Mouse (Mus musculus) heart, postnatal 0 days (tissue): Measurements from ENCODE around the gene Ankfn1.

Source experiments
- CTCF ChIP-seq: IDR thresholded peaks from 2 replicates; pipeline ENCODE4 v1.5.1; 2016; ENCODE audit warnings: antibody characterized with exemption, control low read depth, low read depth
- EP300 ChIP-seq: IDR thresholded peaks from 2 replicates; pipeline ENCODE4 v1.6.1; 2016; ENCODE audit warnings: antibody characterized with exemption, low read depth

GRCm38 (mm10) chr11:89600921-89601515, 176.4 kb downstream of the Ankfn1 start:
- TF ChIP-seq CTCF = no peak
- TF ChIP-seq EP300 = no peak
